Mouse (Mus musculus): ENCODE measurements around the gene Cd33. TPM values are rescaled to one million over a fixed set of nuclear protein-coding genes. Genes with fewer than 3 reads are reported as not detected.

The Cd33 gene
- total RNA-seq, 2 experiments from 2014 or later, result 2.9 to 5.7 TPM

GRCm38 (mm10) chr7:43522776-43523175 lies 21.5 kb downstream of the Cd33 start:
- no peak for ATAC-seq (replicated peaks; ENCODE audit: poor library complexity, severe bottlenecking)

- no peak for ATAC-seq (replicated peaks; ENCODE audit: poor library complexity, severe bottlenecking)
Measured at GRCm38 (mm10) chr7:43518341-43518740, 25.9 kb downstream of the Cd33 start.

GRCm38 (mm10) chr7:43515076-43515475 lies 29.2 kb downstream of the Cd33 start:
- ATAC-seq (replicated peaks; ENCODE audit: poor library complexity, severe bottlenecking), result no peak

GRCm38 (mm10) chr7:43512519-43512918 lies 31.7 kb downstream of the Cd33 start:
- no peak for ATAC-seq (replicated peaks; ENCODE audit: poor library complexity, severe bottlenecking)

GRCm38 (mm10) chr7:43511707-43512478 lies 32.3 kb downstream of the Cd33 start:
- peak; percentile 78 for ATAC-seq (replicated peaks; ENCODE audit: poor library complexity, severe bottlenecking)

GRCm38 (mm10) chr7:43495343-43496021 lies 48.7 kb downstream of the Cd33 start:
- peak; percentile 86 for ATAC-seq (replicated peaks; ENCODE audit: poor library complexity, severe bottlenecking)

- no peak for ATAC-seq (replicated peaks; ENCODE audit: poor library complexity, severe bottlenecking)
Measured at GRCm38 (mm10) chr7:43490861-43491260, 53.4 kb downstream of the Cd33 start.

- ATAC-seq (replicated peaks; ENCODE audit: poor library complexity, severe bottlenecking), result no peak
Measured at GRCm38 (mm10) chr7:43490182-43490584, 54.0 kb downstream of the Cd33 start.

- no peak for ATAC-seq (replicated peaks; ENCODE audit: poor library complexity, severe bottlenecking)
Measured at GRCm38 (mm10) chr7:43489631-43490125, 54.5 kb downstream of the Cd33 start, which contains the start of gene Iglon5. Gene Iglon5, minus strand, starts transcription at chr7:43490075.

- no peak for ATAC-seq (replicated peaks; ENCODE audit: poor library complexity, severe bottlenecking)
Measured at GRCm38 (mm10) chr7:43488646-43489045, 55.6 kb downstream of the Cd33 start.

GRCm38 (mm10) chr7:43483236-43483635 lies 61.0 kb downstream of the Cd33 start:
- peak; percentile 68 for ATAC-seq (replicated peaks; ENCODE audit: poor library complexity, severe bottlenecking)

GRCm38 (mm10) chr7:43482090-43482716 lies 62.0 kb downstream of the Cd33 start:
- ATAC-seq (replicated peaks; ENCODE audit: poor library complexity, severe bottlenecking), result no peak

GRCm38 (mm10) chr7:43481191-43481590 lies 63.0 kb downstream of the Cd33 start:
- no peak for ATAC-seq (replicated peaks; ENCODE audit: poor library complexity, severe bottlenecking)

GRCm38 (mm10) chr7:43476376-43476775 lies 67.9 kb downstream of the Cd33 start:
- no peak for ATAC-seq (replicated peaks; ENCODE audit: poor library complexity, severe bottlenecking)

GRCm38 (mm10) chr7:43475706-43476105 lies 68.5 kb downstream of the Cd33 start:
- peak; percentile 54 for ATAC-seq (replicated peaks; ENCODE audit: poor library complexity, severe bottlenecking)

Other genes starting within 250 kb of the Cd33 start
- gene Zfp715, start 231.1 kb downstream of the Cd33 start, total RNA-seq (2014; fragmentation: Nextera tagmentation), result 17.7 and 20.7 TPM in 2 replicates
- gene Zfp715, start 231.1 kb downstream of the Cd33 start, total RNA-seq (2017), result 13.3 and 22.0 TPM in 2 replicates
- 11.6 and 16.5 TPM in 2 replicates for gene Siglecf, start 193.1 kb downstream of the Cd33 start, total RNA-seq (2014; fragmentation: Nextera tagmentation)
- gene Siglecf, start 193.1 kb downstream of the Cd33 start, total RNA-seq (2017), result 19.2 and 22.0 TPM in 2 replicates
- 11.9 and 27.5 TPM in 2 replicates for gene Siglecg, start 136.2 kb downstream of the Cd33 start, total RNA-seq (2014; fragmentation: Nextera tagmentation)
- 11.8 and 12.6 TPM in 2 replicates for gene Siglecg, start 136.2 kb downstream of the Cd33 start, total RNA-seq (2017)
- gene Lim2, start 116.8 kb downstream of the Cd33 start, total RNA-seq (2014; fragmentation: Nextera tagmentation), result not detected in 2 replicates
- 0.05 TPM in 1 of 2 replicates, not detected in the other for gene Lim2, start 116.8 kb downstream of the Cd33 start, total RNA-seq (2017)
- 772 and 862 TPM in 2 replicates for gene Nkg7, start 107.4 kb downstream of the Cd33 start, total RNA-seq (2014; fragmentation: Nextera tagmentation)
- 227 and 400 TPM in 2 replicates for gene Nkg7, start 107.4 kb downstream of the Cd33 start, total RNA-seq (2017)
- gene Cldnd2, start 103.6 kb downstream of the Cd33 start, total RNA-seq (2014; fragmentation: Nextera tagmentation), result 2.4 TPM in 1 of 2 replicates, not detected in the other
- 0.52 TPM in 1 of 2 replicates, not detected in the other for gene Cldnd2, start 103.6 kb downstream of the Cd33 start, total RNA-seq (2017)
- gene Etfb, start 100.3 kb downstream of the Cd33 start, total RNA-seq (2014; fragmentation: Nextera tagmentation), result 485 and 520 TPM in 2 replicates
- 676 and 828 TPM in 2 replicates for gene Etfb, start 100.3 kb downstream of the Cd33 start, total RNA-seq (2017)
- gene Gm45233, start 100.3 kb downstream of the Cd33 start, total RNA-seq (2014; fragmentation: Nextera tagmentation), result 0.43 TPM in 1 of 2 replicates, not detected in the other
- 5.7 TPM in 1 of 2 replicates, not detected in the other for gene Gm45233, start 100.3 kb downstream of the Cd33 start, total RNA-seq (2017)
- gene Vsig10l, start 81.3 kb downstream of the Cd33 start, total RNA-seq (2014; fragmentation: Nextera tagmentation), result 5.9 and 10.4 TPM in 2 replicates
- 4.3 and 4.4 TPM in 2 replicates for gene Vsig10l, start 81.3 kb downstream of the Cd33 start, total RNA-seq (2017)
- not detected in 2 replicates for gene Iglon5, start 54.4 kb downstream of the Cd33 start, total RNA-seq (2014; fragmentation: Nextera tagmentation)
- gene Iglon5, start 54.4 kb downstream of the Cd33 start, total RNA-seq (2017), result not detected in 2 replicates
- gene 4931406B18Rik, start 38.5 kb downstream of the Cd33 start, total RNA-seq (2014; fragmentation: Nextera tagmentation), result not detected in 2 replicates
- gene 4931406B18Rik, start 38.5 kb downstream of the Cd33 start, total RNA-seq (2017), result not detected in 2 replicates
- 1.7 and 1.9 TPM in 2 replicates for gene Zfp658, start 17.8 kb upstream of the Cd33 start, total RNA-seq (2014; fragmentation: Nextera tagmentation)
- gene Zfp658, start 17.8 kb upstream of the Cd33 start, total RNA-seq (2017), result 0.98 and 1.5 TPM in 2 replicates
- gene Zfp719, start 35.2 kb upstream of the Cd33 start, total RNA-seq (2014; fragmentation: Nextera tagmentation), result 9.9 and 19.2 TPM in 2 replicates
- 7.8 and 10.8 TPM in 2 replicates for gene Zfp719, start 35.2 kb upstream of the Cd33 start, total RNA-seq (2017)
- gene Zfp819, start 62.7 kb upstream of the Cd33 start, total RNA-seq (2014; fragmentation: Nextera tagmentation), result 1.4 TPM in 1 of 2 replicates, not detected in the other
- 0.17 and 0.98 TPM in 2 replicates for gene Zfp819, start 62.7 kb upstream of the Cd33 start, total RNA-seq (2017)
- 0.28 TPM in 1 of 2 replicates, not detected in the other for gene Ceacam18, start 90.3 kb upstream of the Cd33 start, total RNA-seq (2014; fragmentation: Nextera tagmentation)
- gene Ceacam18, start 90.3 kb upstream of the Cd33 start, total RNA-seq (2017), result not detected in 2 replicates
- 13.1 and 15.1 TPM in 2 replicates for gene Siglece, start 115.7 kb upstream of the Cd33 start, total RNA-seq (2014; fragmentation: Nextera tagmentation)
- 5.2 and 9.0 TPM in 2 replicates for gene Siglece, start 115.7 kb upstream of the Cd33 start, total RNA-seq (2017)
- 5.6 and 8.7 TPM in 2 replicates for gene Ctu1, start 127.6 kb upstream of the Cd33 start, total RNA-seq (2014; fragmentation: Nextera tagmentation)
- 5.5 and 9.5 TPM in 2 replicates for gene Ctu1, start 127.6 kb upstream of the Cd33 start, total RNA-seq (2017)
- gene Klk14, start 146.0 kb upstream of the Cd33 start, total RNA-seq (2014; fragmentation: Nextera tagmentation), result not detected in 2 replicates
- not detected in 2 replicates for gene Klk14, start 146.0 kb upstream of the Cd33 start, total RNA-seq (2017)
- not detected in 2 replicates for gene Klk13, start 168.1 kb upstream of the Cd33 start, total RNA-seq (2014; fragmentation: Nextera tagmentation)
- not detected in 2 replicates for gene Klk13, start 168.1 kb upstream of the Cd33 start, total RNA-seq (2017)
- not detected in 2 replicates for gene Klk12, start 224.5 kb upstream of the Cd33 start, total RNA-seq (2014; fragmentation: Nextera tagmentation)
- gene Klk12, start 224.5 kb upstream of the Cd33 start, total RNA-seq (2017), result not detected in 2 replicates
- gene Klk11, start 230.2 kb upstream of the Cd33 start, total RNA-seq (2014; fragmentation: Nextera tagmentation), result not detected in 2 replicates
- gene Klk11, start 230.2 kb upstream of the Cd33 start, total RNA-seq (2017), result not detected in 2 replicates
- not detected in 2 replicates for gene Klk10, start 236.6 kb upstream of the Cd33 start, total RNA-seq (2014; fragmentation: Nextera tagmentation)
- not detected in 2 replicates for gene Klk10, start 236.6 kb upstream of the Cd33 start, total RNA-seq (2017)
- not detected in 2 replicates for gene Klk9, start 247.5 kb upstream of the Cd33 start, total RNA-seq (2014; fragmentation: Nextera tagmentation)
- gene Klk9, start 247.5 kb upstream of the Cd33 start, total RNA-seq (2017), result not detected in 2 replicates

Measured in granulocyte monocyte progenitor cell, adult 5-6 weeks (primary cell).